Mouse (Mus musculus) testis, adult 2 months (tissue): ENCODE data around the gene Kcnc3. TPM values are rescaled to one million over a fixed set of nuclear protein-coding genes. Genes with fewer than 3 reads are reported as not detected.

Experiments
- H3K27ac ChIP-seq: fragments of 200-500 bp; 2 replicates; pipeline ENCODE4 v1.5.1; 2012; ENCODE audit warnings: low read depth, low read length; ENCODE audit not compliant: control insufficient read depth, insufficient read depth
- H3K27me3 ChIP-seq: fragments of 200-500 bp; 2 replicates; pipeline ENCODE4 v1.6.1; 2012; ENCODE audit warnings: mild to moderate bottlenecking, low read length, moderate library complexity; ENCODE audit not compliant: control insufficient read depth, insufficient read depth
- H3K36me3 ChIP-seq: fragments of 200-500 bp; 2 replicates; pipeline ENCODE4 v1.6.1; 2012; ENCODE audit warnings: mild to moderate bottlenecking, low read length; ENCODE audit not compliant: control insufficient read depth, insufficient read depth
- H3K4me1 ChIP-seq: fragments of 200-500 bp; 2 replicates; pipeline ENCODE4 v1.6.1; 2012; ENCODE audit warnings: low read length; ENCODE audit not compliant: control insufficient read depth, insufficient read depth
- H3K4me3 ChIP-seq: fragments of 200-500 bp; 2 replicates; pipeline ENCODE4 v1.5.1; 2012; ENCODE audit warnings: low read depth, mild to moderate bottlenecking, low read length, moderate library complexity, mixed read lengths; ENCODE audit not compliant: control insufficient read depth
- CTCF ChIP-seq: fragments of 200-500 bp; IDR thresholded peaks from 2 replicates; pipeline ENCODE4 v1.5.1; 2012; ENCODE audit warnings: low read depth, mild to moderate bottlenecking, inconsistent platforms, low read length, moderate library complexity; ENCODE audit not compliant: control insufficient read depth, insufficient read depth, insufficient replicate concordance
- POLR2A ChIP-seq: fragments of 200-500 bp; IDR thresholded peaks from 2 replicates; pipeline ENCODE4 v1.6.1; 2012; ENCODE audit warnings: low read depth, mild to moderate bottlenecking, inconsistent platforms, low read length, moderate library complexity; ENCODE audit not compliant: control insufficient read depth
- polyA plus RNA-seq: library from polyadenylated mRNA; depleted of rRNA; stranded (reverse); fragments of >200 nt; gene quantifications from 2 replicates; pipeline ENCODE4 v1.2.3, GENCODE M21; 2012

The Kcnc3 gene
- polyA plus RNA-seq, 1 experiment = 0.70 TPM

- Histone ChIP-seq H3K36me3 (no peaks in the 10 kb centered on the region), H3K4me3 (no peak overlapping the region), H3K4me1 (peaks cover 4% of the 10 kb centered on the region; the same call in 1 of the 2 replicates), H3K27me3 (peaks cover 3% of the 10 kb centered on the region; the same call in 1 of the 2 replicates), H3K27ac (no peak overlapping the region)
- TF ChIP-seq POLR2A = no peak
- TF ChIP-seq CTCF = no peak
These were observed 14.2 kb downstream of the Kcnc3 start for GRCm38 (mm10) chr7:44604619-44605018.

DNA sequence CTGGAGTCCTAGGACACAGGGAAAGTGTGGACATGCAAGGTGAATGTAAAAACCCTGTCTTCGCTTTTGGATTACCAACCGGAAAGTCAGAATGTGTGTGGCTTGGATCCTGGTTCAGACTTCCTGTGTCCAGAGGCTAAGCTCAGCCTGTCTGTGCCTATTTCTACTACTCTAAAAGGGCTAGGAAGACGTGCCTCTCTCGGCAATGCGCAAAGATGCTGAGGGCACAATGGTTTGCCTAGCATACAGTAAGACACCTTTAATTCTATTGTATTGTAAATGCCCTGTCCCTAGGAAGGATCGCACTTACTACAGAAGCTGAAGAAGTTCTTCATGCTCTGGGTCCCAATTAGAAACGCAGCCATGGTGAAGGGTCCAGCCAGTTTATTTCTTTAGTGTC, 15.0 kb downstream of the Kcnc3 start:
- peaks cover 3% of the 10 kb centered on the region; the same call in 1 of the 2 replicates for H3K27me3 ChIP-seq
- H3K36me3 ChIP-seq = no peaks in the 10 kb centered on the region
- no peak overlapping the region for H3K4me3 ChIP-seq
- peaks cover 4% of the 10 kb centered on the region; the same call in 1 of the 2 replicates for H3K4me1 ChIP-seq
- TF ChIP-seq POLR2A (no peak), CTCF (no peak)
- no peak overlapping the region for H3K27ac ChIP-seq

DNA sequence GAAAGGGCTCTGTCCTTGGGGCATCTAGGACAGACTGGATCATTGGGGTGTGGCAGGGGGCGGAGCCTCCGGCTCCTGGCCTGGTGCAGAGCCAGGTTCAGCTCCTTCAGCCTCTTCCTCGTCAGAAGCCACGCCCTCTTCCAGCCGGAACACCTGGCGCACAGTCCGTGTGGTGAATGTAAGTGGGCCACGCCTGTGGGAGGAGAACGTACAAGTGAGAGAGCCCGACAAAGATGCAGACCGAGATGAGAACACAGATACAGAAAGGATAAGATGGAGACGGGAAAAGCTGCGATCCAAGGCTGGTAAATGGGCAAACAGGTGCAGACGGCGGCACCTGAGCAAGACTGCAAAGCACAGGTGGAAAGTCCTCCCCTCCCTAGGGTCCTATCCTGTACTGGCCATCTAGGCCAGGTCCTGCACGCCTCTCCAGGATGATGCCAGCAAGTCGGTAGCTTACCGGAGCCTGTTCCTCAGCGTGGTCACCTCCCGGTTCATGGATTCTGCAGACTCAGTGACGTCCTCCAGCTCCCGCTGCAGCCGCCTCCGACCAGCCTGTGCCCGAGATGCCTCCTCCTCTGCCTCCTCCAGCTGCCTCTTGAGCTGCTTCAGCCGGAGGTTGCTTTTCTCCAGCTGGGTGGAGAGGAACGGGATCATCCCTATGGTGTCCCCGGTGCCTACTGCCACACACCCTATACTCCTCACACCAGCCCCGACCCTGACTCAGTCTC, 15.9 kb downstream of the Kcnc3 start:
- peaks cover 2% of the 10 kb centered on the region; the same call in 1 of the 2 replicates for H3K27me3 ChIP-seq
- no peak overlapping the region for H3K4me3 ChIP-seq
- TF ChIP-seq CTCF = no peak
- TF ChIP-seq POLR2A = no peak
- peaks cover 4% of the 10 kb centered on the region; the same call in 1 of the 2 replicates for H3K4me1 ChIP-seq
- no peaks in the 10 kb centered on the region for H3K36me3 ChIP-seq
- no peak overlapping the region for H3K27ac ChIP-seq

DNA sequence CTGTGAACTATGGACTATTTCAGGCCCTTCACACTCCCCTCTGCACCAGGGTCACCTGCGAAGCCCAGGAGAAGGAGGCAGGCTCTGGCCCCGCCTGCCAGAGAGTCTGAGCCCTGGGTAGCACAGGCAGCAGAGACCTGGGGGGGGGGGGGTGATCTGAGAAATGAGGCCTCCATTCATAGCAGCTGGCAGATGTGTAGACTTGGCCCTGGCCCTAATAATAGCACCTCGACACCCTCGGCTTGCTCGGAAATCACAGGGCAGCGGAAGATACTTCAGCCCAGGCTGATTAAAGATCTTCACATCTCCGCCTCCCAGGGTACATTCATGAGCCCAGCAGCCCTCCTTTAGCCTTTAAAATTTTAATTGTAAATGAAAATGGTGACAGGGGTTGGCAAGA, 21.7 kb downstream of the Kcnc3 start:
- H3K4me1 ChIP-seq = no peaks in the 10 kb centered on the region; the same call in 1 of the 2 replicates
- TF ChIP-seq CTCF (no peak), POLR2A (no peak)
- no peaks in the 10 kb centered on the region for H3K36me3 ChIP-seq
- H3K27ac ChIP-seq = no peak overlapping the region
- H3K27me3 ChIP-seq = no peaks in the 10 kb centered on the region
- H3K4me3 ChIP-seq = no peak overlapping the region

GRCm38 (mm10) chr7:44614041-44614688, 23.7 kb downstream of the Kcnc3 start:
- Histone ChIP-seq H3K4me1 (no peaks in the 10 kb centered on the region; the same call in 1 of the 2 replicates), H3K27ac (no peak overlapping the region), H3K4me3 (no peak overlapping the region), H3K36me3 (no peaks in the 10 kb centered on the region), H3K27me3 (no peaks in the 10 kb centered on the region)
- TF ChIP-seq CTCF (no peak), POLR2A (no peak)

DNA sequence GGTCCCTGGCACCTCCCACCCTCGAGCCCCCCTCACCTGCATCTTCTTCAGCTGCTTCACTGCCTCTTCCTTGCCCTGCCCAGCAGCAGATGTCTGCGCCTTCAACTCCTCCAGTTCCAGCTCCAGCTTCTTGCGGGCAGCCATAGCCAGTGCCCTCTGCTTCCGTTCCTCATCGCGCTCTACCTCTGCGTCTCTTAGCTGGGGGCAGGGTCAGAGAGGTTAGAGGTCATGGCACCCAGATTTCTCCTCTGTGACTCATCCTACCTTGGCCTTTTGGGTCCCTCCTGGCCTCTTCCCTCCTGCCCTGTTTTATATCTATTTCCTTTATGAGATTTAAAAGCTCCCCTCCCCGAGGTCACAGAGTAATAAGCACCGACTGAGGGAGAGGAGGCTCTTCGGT, 24.8 kb downstream of the Kcnc3 start:
- TF ChIP-seq CTCF (no peak), POLR2A (no peak)
- Histone ChIP-seq H3K4me3 (no peak overlapping the region), H3K27ac (no peak overlapping the region), H3K27me3 (no peaks in the 10 kb centered on the region), H3K4me1 (no peaks in the 10 kb centered on the region; the same call in 1 of the 2 replicates), H3K36me3 (no peaks in the 10 kb centered on the region)

DNA sequence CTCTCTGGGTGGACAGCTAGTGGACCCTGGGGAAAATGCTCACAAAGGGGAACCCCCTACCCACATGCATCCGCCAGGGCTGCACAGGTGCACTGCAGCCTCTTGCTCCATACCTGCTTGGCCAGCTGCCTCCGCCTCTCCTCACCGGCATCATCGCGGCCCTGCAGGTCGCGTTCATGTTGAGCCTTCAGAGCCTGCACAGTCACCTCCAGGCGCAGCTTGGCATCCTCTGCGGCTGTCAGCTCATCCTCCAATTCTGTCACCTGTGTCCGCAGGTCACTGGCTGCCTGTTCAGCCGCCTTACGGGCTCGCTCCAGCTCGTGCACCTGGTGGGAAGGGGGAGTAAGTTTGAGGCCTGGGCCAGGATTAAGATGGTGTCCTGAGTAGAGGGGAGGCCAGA, 25.5 kb downstream of the Kcnc3 start:
- Histone ChIP-seq H3K4me1 (no peaks in the 10 kb centered on the region; the same call in 1 of the 2 replicates), H3K4me3 (no peak overlapping the region), H3K27ac (no peak overlapping the region), H3K36me3 (no peaks in the 10 kb centered on the region), H3K27me3 (no peaks in the 10 kb centered on the region)
- TF ChIP-seq CTCF = no peak
- TF ChIP-seq POLR2A = no peak
